Mouse (Mus musculus) layer of hippocampus, adult 8-10 months (tissue): ENCODE measurements at regions not wholly inside any gene's neighbourhood (a gene's known extent, or its start where the extent isn't known, plus 50 kb on each side); places are given as distances from the start of the nearest gene placed in this dataset.

Experiments
- DNase-seq, 2 experiments: peaks; one replicate each; pipeline ENCODE4 v3.0.0; 2022; ENCODE audit warnings: low spot score in 2 of 2

GRCm38 (mm10) chr5:118421884-118422821 is 138.3 kb upstream of the Med13l start:
- DNase-seq: peak; percentile 73 to 76

DNA sequence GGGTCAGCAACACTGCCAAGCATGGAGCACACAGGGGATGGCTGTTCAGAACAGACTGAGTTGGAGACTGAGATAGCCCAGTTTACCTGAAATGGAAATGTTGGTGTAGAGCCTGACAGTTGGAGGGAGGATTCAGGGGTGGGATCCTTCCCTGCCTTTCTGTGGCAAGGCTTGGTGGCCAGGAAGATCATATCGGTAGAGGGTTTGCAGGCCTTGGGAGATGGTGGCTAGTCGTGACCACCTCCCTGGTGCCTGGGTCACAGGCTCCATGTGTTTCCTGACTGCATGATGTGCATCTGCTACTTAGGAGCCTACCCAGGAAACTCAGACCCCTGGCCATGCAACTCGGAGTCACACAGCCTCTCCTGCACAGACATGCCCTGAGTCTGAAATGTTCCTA is 136.3 kb upstream of the Med13l start:
- no peak for DNase-seq

- no peak for DNase-seq
These were observed 135.5 kb upstream of the Med13l start for GRCm38 (mm10) chr5:118424764-118425568.

GRCm38 (mm10) chr5:118426673-118427072 is 133.8 kb upstream of the Med13l start:
- DNase-seq: peak; percentile 56 to 66

DNA sequence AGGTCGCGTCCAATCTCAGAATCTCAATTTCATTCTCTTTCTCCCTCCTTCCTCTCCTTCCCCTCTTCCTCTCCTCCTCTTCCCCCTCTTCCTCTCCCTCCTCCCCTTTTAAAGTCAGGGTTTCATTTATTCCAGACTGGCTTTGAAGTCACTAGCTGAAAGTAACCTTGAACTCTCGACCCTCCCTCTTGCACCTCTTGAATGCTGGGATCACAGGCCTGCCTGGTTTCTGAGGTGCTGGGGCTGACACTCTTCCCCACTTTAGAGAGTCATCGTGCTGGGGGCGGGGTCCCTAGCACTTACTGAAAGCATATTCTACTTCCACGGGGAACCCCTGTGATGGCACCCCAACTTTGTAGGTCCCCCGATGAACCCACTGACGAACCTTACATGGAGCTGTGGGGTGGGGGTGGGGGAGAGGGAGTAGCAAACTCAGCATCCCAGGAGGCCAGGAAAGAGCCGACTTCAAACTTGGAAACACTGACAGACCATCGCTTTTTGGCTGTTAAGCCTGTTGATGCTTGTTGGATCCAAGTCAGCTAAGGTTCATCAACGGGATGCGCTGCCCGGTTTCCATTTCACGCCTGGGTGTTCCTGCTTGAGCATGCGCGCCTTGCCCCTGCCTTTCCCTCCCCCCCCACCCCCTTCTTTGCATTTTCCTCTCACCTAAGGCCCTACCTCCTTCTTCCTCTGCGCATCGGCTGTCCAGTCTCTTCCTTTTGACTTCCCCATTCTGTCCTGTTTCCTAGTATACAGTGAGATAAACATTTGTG is 132.0 kb upstream of the Med13l start:
- DNase-seq: no peak

GRCm38 (mm10) chr5:118433599-118433998 is 126.9 kb upstream of the Med13l start:
- no peak for DNase-seq

DNA sequence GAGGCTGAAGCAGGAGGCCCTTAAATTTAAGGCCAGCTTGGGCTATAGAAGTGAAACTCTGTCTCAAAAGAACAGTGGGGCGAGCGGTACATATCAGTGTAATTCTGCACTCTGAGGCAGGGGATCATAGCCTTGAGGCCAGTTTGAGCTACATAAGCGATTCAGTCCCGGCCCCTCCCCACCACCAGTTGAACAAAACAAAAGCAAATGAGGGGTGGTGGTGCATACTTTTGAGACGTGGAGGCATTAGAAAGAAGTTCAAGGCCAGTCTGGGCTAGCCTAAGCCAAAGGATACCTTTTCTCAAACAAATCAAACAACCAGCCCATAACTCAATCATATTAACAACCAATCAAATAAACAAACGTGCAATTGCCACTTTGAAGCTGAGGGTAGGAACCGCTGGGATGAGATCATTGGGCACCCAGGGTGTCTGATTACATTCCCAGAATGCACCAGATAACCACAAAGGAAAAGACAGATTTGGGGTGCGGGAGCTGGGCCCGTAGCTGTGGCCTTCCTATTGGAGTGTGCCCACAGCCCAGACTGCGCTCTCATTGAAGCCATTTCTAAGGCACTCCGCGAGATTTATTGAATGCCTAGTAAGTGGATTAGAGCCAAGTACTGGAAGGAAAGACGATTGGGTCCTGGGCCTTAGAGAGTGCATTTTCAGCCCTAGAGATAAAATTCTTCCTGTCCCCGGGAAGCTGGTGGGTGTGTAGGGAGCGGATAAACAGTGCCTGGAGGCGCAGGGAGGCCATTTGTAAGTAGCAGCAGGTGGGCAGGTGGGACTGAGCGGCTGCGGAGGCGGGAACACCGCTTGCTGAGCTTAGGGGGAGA is 125.5 kb upstream of the Med13l start:
- DNase-seq: no peak

GRCm38 (mm10) chr5:118435556-118435950 is 124.9 kb upstream of the Med13l start:
- DNase-seq: no peak

GRCm38 (mm10) chr5:118436035-118436434 is 124.4 kb upstream of the Med13l start:
- no peak for DNase-seq

- no peak for DNase-seq
These were observed 123.8 kb upstream of the Med13l start for GRCm38 (mm10) chr5:118436474-118437306.

- no peak for DNase-seq
These were observed 123.2 kb upstream of the Med13l start for GRCm38 (mm10) chr5:118437307-118437610.

DNA sequence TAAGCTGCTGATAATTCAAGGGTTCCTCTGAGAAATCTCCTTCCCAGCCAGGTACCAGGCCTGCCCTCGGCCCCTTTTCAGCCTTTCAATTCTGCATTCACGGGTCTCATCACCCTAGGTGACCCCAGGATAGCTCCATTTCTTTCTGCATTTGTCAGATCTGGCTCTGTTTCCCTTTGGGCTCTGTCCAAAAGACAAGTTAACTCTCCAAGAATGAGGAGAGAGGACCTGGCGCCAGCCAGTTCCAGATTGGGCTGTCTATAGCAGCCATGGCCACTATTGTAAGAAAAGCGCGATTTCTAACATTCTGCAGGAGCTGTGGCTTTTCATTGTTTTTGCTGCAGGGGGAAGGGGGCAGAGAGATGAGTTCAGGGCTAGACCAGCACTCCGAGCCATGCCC is 122.5 kb upstream of the Med13l start:
- no peak for DNase-seq

DNA sequence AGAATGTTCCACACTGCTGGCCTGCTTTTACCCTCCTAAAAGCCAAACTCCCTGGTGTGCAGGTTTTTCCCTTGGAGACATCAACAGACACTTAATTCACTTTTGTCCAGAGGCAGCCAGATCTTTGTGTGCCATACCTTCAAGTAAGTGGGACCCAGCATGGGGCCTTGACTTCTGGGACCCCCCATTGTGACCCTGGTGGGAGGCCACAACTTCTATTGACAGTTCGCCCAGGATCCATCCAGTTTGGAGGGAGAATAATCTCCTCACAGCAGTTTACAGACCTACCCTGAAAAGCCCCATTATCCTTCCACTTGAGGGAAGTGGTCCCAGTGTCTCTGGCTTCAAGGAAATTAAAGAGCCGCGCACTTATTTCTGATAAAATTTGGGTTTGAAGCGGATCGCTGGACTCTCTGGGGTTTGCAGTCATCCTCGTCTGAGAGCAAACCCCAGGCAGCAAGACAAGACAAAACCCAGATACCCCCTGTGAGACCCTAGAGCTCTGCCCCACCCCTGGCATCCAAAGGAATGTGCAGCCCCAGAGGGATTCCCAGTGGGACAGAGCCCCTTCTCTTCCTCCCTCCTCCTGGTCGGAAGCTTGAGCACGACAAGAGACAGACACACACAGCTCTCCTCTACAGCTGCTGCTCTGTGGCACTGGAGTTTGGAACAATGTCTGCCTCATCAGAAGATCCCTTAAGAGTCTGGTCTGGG is 115.8 kb upstream of the Med13l start:
- no peak for DNase-seq

DNA sequence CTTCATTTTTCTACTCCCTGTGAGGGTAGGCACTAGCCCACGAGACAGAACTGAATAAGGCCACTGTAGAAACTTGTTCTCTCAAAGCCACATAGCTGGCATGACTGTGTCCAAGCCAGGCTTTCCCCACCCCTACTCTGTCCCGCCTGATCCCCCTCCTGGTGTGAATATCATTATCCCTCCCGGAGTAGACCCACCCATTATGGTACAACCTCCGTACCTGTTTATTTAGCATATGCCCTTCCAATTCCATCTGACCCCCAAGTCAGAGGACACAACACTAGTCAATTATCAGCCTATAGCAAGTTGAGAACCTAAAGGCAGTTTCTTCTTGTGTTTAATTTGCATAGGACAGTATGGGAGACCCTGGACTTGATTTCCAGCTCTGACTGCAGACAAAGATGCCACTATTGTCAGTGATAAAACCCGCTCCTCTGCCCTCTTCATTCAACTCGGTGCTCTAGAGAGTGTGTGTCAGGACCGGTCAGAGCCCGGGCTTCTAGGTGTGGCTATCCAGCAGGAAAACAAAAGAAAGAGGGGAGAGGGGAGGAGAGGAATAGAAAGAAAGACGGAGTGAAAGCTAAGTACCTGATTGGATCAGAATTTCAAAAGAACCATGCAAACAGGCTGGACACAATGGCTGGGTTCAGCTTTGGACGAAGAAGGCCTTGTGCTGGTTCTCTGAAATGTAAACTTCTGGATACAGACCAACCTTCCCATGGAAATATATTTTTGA is 115.1 kb upstream of the Med13l start:
- DNase-seq: no peak

DNA sequence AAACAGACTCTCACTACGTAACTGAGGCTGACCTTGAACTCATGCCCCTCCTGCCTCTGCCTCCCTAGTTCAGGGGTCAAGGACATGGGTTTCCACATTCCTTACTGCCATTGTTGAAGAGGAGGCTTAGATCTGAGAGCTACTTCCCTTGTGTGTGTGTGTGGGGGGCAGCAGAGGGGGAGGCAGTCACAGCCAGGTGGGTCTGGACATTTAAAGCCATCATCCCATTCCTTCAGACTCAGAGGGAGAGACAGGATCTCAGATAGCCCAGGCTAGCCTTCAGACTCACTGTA is 114.5 kb upstream of the Med13l start:
- no peak for DNase-seq

GRCm38 (mm10) chr5:118446878-118447277 is 113.6 kb upstream of the Med13l start:
- DNase-seq: no peak

GRCm38 (mm10) chr5:118447366-118447765 is 113.1 kb upstream of the Med13l start:
- DNase-seq: no peak

GRCm38 (mm10) chr5:118448884-118449515 is 111.5 kb upstream of the Med13l start:
- DNase-seq: no peak
